Mouse (Mus musculus): ENCODE measurements at regions not wholly inside any gene's neighbourhood (a gene's known extent, or its start where the extent isn't known, plus 50 kb on each side); places are given as distances from the start of the nearest gene placed in this dataset.
"Not testable (repeated sequence)": the region's sequence is repeated elsewhere in the genome, so short reads cannot be mapped to it uniquely, and the experiment has no call there.

GRCm38 (mm10) chr1:181262496-181262895 lies 50.7 kb upstream of the Wdr26 start:
- no peak for DNase-seq (ENCODE audit: low spot score)

GRCm38 (mm10) chr1:181263216-181263615 lies 51.4 kb upstream of the Wdr26 start:
- no peak for DNase-seq (ENCODE audit: low spot score)

GRCm38 (mm10) chr1:181270469-181270868 lies 58.7 kb upstream of the Wdr26 start:
- DNase-seq (ENCODE audit: low spot score), result not testable (repeated sequence)

- no peak for DNase-seq (ENCODE audit: low spot score)
Observed at GRCm38 (mm10) chr1:181271164-181271563, 59.4 kb upstream of the Wdr26 start.

DNA sequence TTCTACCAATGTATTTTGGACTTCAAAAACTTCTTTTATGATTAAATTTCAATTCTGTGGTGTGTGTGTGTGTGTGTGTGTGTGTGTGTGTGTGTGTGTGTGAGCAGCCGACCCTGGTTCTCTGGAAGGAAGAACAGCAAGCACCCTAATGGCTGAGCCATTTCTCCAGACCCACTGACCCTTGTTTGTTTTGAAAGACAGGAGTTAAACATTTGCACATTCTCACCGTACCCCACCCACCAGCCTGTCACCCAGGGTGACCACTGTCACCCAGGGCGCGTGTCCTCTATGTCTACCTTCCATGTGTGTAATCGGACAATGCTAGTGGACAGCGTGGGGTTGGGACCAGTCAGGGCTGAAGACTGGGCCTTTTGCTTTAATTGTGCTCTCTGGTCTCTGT lies 60.0 kb upstream of the Wdr26 start:
- DNase-seq (ENCODE audit: low spot score), result no peak

DNA sequence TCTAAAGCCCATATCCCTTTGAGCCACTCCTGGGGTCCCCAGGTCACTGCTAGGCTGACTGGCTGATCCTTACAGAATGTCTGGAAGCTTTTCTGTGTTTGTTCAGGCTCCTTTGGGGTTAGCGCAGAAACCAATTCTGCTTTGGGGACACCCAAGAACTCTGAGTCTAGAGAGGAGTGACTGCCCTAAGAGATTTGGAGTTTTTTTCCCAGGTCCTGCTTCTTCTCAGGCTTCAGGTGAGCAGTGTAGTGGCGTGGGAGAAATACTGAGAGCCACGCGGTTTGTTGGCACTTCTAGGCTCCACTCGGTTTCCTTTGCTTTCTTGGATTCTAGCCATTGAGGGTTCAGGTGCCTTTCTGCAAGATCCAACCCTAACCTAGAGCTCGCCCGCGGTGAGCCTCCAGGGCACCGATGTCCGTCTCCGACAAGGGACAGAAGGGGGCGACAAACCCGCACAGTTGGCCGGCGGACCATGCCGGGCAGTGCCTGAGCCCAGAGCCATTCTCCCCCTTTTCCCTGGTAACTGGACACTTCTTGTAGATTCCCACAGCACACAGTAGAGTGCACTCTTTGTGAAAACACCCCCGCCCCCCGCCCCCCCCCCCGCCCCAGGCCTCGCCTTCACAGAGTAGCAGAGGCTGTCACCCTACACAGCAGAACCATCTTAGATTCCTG lies 61.0 kb upstream of the Wdr26 start:
- DNase-seq (ENCODE audit: low spot score), result peak; percentile 51

DNA sequence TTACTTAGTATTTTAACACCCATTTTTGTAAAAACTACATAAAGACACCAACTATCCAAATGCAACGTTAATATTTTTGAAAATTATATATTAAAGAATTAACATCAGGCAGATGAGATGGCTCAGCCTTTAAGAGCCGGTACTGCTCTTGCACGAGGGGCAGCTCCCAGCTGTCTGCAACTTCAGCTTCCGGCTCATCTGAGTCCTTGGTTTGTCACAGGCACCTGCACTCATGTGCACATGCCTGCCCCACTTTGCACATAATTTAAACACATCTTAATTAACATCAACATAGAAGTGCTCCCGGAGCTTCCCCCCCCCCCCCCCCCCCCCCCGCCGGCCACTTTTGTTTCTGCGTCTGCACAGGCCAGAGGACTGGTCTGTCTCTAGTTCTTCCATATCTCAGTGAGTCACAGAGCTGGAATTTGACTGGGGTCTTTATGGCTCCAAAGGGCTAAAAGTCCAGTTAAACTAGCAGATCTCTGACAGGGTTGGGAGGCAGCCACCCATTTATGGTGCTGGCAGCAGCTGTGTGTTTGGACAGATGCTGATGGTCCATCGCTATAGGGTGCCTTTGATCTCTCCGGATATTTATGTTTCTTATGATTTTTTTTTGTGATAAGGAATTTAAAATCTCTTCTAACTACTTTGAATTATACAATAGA lies 61.9 kb upstream of the Wdr26 start:
- no peak for DNase-seq (ENCODE audit: low spot score)

- DNase-seq (ENCODE audit: low spot score), result no peak
Observed at GRCm38 (mm10) chr1:181280826-181281225, 69.0 kb upstream of the Wdr26 start.

DNA sequence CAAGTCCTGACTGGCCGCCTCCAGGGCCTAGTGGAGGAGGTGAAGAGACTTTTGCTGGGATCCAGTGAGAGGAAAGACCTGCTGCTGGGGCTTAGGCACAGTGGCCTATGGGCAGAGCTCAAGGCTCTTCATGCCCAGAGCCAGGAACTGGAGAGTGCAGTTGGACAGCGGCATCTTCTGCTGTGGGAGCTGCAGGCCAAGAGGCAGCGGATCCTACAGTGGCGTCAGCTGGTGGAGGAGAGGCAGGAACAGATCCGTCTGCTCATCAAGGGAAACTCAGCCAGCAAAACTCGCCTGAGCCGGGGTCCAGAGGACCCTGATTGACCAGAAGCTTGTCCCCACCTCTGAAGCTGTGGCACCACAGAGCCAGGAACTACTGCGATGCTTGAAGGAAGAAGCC lies 69.4 kb upstream of the Cnih3 start:
- DNase-seq (ENCODE audit: low spot score), result not testable (repeated sequence)

DNA sequence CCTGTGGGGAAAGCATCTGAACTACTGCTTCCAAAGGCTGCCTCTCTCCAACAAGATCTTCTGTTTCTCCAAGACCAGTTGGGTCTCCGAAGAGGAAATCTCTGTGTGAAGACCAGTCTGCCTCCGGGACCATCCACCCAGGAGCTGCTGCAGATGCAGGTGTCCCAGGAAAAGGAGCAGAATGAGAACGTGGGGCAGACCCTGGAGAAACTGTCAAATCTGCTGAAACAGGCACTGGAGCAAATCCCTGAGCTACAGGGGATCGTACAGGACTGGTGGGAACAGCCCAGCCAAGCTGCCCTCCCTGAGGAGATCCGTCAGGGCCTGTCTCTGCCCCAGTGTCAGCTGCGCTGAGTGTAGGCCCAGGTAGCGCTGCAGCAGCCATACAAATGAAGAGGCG lies 68.9 kb upstream of the Cnih3 start:
- DNase-seq (ENCODE audit: low spot score), result not testable (repeated sequence)

DNA sequence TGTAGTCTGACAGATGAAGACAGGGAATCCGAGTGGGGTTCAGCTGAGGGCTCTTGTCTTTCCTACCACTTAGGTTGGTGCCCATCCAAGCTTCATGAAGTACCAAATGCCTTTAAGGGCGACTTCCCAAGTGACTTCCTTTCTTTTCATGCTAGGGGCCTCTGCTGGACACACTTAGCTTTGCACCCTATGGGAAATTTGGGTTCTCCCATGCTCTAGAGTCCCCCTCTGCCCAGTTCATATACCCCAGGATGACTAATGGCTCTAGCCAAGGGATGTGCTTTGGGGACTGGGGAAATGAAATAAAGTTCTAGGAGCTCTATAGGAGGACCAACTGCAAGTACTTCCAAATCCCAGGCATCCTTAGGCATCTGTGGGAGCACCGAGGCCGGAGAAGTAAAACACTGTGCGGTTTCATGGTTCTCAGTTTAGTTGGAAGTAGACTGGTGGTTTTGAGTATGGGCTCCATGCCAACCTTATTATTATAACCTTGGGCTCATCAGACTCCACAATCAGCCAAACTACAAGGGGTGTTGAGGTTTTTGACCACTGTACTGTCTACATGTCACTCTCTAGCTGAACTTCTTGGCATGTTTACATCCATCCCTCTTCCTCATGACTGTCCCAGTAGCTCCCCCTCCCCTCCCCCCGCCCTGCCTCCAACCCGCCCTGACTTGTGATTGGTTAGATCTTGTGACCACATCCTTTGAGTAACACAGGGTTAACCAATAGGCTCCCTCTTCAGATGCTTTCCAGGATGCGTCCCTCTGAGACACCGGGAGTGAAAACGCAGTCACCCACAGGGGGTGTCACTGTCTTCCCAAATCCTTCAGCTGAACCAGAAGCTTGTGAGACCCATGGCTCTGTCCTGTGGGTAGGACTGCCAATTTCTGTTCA lies 67.9 kb upstream of the Cnih3 start:
- DNase-seq (ENCODE audit: low spot score), result no peak

GRCm38 (mm10) chr1:181285600-181285999 lies 66.8 kb upstream of the Cnih3 start:
- no peak for DNase-seq (ENCODE audit: low spot score)

DNA sequence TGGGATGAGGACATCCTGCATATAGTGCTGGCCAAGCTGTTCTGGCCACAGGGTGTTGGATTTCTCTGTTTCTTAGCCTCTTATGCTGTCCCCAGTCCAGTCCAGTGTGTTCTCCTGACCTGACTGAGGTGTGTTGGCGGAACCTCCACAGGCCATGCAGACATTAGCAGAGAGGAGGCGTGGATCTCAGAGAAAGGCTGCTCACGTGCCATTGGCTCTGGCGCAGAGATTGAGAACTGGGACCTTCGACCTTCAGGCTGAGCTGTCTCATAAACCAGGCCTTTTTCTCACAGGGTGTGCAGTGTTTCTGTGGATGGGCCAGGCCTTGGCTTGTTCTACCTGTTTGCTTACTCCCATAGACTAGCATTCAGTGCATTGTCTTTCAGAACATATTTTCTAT lies 66.3 kb upstream of the Cnih3 start:
- no peak for DNase-seq (ENCODE audit: low spot score)

DNA sequence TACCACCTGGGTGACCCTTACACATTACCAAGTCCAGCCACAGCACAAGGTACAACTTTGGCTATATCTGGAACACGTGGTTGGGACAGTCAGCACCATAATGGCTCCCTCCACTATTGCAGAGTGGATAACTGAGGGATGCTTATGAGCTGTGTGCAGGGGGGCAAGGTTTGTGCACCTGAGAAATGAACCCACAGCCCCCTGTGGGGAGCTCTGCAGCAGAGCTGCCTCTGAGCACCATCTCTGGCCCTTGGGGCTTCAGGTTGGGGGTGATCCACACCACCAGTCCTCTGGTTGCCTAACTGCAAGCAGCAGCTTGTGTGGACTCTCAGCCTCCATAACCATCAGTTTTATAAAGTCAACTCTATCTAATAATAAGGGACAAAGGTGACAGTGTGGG lies 65.3 kb upstream of the Cnih3 start:
- no peak for DNase-seq (ENCODE audit: low spot score)

DNA sequence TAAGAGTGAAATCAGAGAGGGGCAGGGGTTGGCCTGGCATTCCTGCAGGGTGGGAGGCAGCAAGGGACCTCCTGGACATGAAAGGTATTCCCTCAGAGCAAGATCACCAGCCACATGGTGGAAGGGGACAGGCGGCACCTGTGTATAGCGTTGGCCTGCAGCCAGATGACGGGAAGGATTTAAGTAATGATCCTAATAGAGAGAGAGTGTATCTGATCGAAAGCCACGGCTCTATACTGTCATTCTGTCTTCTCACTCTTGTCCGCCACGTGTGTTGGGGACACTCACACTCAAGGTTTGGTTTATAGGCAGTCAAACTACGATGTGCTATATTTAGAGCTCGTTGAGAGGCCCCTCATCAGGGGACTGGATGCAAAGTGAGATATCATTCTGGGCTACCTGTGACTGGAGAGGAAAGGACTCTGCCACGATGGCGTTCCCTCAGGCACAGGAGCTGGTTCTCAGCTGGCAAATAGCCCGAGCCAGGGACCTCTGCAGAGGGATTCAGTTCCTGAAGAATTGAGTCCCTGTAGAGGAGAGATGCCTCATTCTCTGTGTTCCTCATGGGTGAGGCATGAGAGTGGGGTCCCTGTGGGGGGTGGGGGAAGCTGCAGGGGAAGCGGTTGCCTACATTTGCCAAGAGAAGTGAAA lies 62.9 kb upstream of the Cnih3 start:
- no peak for DNase-seq (ENCODE audit: low spot score)

GRCm38 (mm10) chr1:181291202-181291601 lies 61.2 kb upstream of the Cnih3 start:
- DNase-seq (ENCODE audit: low spot score), result no peak

GRCm38 (mm10) chr1:181291966-181292365 lies 60.5 kb upstream of the Cnih3 start:
- no peak for DNase-seq (ENCODE audit: low spot score)

DNA sequence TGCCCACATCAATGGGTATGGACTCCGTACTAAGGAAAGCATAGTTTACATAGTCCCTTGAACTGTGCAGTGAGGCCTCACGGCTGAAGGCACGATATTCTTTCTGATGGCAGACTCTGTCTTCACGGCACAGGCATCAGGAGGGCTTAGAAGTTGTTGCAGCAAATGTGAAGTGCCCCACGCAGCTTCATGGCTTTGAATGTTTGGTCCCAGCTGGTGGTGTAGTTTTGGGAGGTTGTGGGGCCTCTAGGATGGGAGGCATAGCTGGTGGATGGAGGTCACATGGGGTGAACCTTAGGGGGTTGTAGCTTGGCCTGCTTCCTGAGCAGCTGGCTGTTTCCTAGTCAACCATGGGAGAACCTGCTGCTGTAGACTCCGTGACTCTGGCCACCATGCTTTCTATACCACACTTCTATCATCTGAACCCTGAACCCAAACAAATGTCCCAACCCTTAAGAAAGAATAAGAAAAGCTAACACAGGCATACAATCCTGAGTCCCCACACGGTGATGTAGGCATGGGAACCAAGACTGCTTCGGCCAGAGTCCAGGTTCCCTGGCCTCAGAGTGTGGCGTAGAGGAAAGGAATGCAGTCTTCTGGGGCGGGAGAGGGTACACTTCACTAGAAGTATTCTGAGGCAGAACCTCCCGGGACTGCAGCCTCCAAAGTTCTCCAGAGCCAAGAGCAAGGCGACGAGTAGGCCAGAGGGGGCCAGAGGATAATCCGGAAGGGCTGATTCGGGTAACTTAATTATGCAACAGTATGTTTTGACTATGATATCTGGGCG lies 59.2 kb upstream of the Cnih3 start:
- no peak for DNase-seq (ENCODE audit: low spot score)

DNA sequence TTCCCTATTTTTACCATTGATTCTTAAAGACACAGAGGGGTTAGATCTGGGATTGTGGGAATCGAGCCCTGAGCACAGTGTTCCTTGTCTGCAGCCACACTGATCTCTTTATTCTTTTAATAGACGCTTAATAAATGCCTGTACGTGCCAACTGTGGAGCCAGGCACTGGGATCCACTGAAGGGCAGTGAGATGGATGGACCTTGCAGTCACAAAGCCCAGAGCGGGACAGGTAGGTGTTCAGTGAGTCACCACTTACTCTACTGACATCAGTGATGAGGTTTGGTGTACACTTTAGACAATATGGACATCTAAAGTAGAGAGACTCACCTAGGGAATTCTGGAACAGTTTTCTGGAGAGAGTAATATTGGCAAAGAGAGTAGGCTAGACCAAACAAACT lies 56.8 kb upstream of the Cnih3 start:
- no peak for DNase-seq (ENCODE audit: low spot score)

- DNase-seq (ENCODE audit: low spot score), result no peak
Observed at GRCm38 (mm10) chr1:181298063-181298462, 54.4 kb upstream of the Cnih3 start.

DNA sequence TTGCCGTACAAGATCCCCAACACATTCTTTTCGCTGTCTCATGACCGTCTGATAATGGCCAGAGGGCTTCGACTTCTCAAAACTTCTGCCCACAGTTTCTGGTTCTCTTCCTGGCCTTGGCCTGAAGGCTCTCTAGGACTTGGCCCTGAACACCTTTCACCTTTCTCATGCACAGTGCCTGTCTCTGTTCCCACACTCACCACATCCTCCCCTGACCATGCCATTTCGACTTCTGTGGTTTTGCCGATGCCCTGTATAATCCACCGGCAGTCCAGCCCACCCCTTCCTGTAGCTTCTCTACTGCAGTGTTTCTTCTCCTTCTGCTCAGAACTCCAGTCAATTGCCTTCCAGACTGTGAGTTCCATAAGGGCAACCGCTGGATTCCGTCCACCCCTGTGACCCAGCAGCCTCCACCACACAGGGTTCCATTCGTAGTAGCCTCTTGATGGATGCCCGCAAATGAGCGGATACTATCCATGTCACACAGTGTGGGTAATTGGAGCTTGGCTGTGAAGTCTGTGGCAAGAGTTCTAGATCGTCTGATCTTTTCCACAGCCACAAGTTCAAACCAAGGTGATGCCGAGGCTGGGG lies 53.3 kb upstream of the Cnih3 start:
- DNase-seq (ENCODE audit: low spot score), result no peak
